Mouse (Mus musculus) layer of hippocampus, adult 9-11 months (tissue): Measurements from ENCODE around the gene Rev3l.

Experiments used
- DNase-seq: peaks from one replicate; pipeline ENCODE4 v3.0.0; 2022

Gene Rev3l

DNA sequence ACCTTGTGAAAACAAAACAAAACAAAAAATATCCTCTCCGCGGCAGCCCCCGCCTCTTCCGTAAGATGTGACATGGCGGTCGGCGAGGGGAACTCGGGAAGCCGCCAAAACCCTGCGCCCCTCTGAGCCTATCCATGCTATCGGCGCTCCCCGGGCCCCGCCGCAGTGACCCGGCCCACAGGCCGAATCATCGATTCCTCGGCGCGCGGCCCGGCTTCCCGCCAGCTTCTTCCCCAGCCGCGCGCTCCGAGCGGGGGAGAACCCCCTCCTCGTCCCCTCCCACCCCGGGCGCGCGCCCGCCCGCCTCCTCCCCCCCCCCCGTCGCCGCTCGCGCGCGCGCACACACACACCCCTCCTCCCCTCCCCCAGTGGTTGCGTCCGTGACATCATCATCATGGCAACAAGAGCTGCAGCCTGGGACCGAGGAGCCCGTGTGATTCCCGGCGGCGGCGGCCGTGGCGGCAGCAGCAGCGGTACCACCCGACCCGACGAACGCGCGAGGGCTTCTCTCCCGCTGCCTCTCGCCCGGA, at the start of gene Rev3l:
Rev3l (plus strand) TSS at position 383 of the 530 bp plus-strand sequence.
- peak; percentile 90 for DNase-seq

DNA sequence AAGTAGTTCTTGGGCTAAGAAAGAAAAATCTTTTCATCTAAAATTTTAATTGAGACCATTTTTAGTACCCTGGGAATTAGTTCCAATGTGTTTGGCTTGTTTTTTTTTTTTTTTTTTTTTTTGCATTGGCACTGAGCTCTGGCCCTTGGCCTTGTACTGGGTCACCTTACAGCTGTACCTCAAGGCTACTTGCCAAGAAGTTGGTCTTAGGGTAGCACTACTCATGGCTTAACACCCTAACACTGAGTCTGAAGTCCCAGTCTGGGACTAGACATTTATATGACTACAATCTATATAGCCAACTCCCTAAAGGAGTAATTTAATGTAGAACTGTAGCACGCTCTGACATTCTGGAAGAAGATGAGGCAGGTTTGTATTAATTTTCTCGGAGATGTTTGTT, 49.4 kb upstream of the Rev3l start:
- no peak for DNase-seq

DNA sequence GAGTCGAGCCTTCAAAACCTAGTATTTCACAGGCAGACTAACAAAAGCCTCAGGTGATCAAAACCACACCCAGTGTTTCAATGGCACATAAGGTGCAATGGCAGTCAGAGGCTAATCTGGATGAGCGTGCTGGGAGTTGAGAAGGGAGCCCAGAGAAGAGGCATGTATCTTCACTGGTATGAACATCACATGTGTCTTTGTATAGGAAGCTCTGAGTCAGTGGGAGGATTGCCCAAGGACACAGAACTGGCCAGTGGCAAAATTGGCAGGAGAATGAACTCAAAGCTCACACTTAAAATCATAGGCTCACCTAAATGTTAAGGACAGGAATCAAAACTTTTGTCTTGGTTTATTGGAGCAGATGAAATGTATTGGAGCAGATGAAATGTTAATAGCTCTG, 48.4 kb upstream of the Rev3l start:
- no peak for DNase-seq

DNA sequence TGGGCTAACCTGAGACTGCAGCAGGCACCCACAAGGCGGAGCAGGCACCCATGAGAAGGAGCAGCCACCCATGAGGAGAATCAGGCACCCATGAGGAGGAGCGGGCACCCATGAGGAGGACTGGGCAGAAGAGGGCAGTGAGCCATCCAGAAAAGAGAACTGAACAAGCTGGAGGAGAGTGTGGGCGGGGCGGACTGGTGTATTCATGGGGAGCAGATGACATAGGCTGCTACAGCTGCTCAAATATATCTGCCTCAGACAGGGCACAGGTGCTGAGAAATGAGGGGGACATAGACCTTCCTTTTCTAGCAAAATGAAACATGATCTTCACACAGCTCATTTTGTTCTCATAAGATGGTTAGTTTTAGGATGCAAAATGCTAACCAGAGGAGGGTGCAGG, 45.1 kb upstream of the Rev3l start:
- peak; percentile 45 for DNase-seq

DNA sequence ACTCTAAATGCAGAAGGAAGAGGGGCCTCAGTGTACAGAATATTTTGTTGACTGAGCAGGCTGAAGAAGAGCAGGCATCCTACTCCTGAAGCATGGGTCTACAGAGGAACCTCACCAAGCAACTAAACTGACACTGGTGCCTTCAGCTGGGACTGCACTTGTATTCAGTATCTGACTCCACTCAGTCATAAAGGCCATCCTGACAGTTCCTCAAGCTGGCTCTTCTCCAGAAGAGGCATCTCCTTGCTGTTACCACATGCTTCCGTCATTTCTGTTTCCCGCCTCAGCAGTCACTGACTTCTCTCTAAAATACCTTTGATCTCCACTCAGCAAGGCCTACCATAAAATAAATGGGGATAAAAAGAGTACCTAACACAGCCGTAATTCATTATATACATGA, 44.1 kb upstream of the Rev3l start:
- no peak for DNase-seq

DNA sequence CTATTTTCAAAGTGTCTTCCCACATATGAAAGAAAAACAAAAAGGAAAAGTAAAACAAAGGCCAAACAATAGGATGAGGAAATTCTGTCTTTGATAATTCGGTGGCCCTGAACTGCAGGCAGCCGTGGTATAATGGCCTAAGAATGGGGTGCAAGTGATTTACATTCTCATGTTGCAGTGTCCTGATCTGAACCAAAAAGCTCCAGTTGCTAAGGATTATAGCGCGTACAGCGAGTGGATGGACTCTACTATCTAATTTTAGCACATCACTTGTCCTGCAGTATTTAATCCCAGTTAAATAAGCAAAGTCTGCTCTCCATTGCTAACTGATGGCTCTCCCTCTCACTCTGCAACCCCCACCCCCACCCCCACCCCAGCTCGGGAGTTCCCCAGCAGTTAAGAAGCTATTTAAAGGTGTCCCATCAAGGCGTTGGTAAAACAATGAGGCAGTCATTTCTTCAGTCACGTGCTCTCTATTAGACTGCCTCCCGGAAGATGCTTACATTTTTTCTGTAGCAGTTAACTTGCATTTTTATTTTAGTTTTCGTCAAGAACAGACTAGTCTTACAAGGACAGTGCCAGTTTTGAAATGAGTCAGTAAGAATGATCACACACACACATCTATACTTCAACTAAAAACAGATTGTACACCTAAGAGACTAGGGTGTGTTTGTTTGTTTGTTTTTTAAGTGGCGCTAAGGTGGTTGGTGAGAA, 40.4 kb upstream of the Rev3l start:
- DNase-seq: no peak

DNA sequence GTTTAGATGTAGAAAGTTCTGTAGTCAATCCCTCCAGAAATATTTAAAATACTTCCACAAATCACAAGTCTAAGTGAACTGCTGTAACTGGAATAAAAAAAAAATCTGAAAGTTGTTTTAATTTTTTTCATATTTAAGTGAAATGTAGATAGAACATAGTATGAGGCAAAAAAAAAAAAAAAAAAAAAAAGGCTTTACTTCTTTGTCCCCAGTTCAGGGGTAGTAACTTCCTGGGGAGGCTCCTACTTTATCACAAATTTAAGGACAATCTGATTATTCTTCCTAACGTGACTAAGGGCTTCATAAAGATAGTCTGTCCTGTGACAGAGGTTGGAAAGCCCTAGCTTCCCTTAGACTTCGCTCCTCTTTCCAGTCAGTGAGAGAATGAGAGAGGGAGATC, 39.8 kb upstream of the Rev3l start:
- no peak for DNase-seq

DNA sequence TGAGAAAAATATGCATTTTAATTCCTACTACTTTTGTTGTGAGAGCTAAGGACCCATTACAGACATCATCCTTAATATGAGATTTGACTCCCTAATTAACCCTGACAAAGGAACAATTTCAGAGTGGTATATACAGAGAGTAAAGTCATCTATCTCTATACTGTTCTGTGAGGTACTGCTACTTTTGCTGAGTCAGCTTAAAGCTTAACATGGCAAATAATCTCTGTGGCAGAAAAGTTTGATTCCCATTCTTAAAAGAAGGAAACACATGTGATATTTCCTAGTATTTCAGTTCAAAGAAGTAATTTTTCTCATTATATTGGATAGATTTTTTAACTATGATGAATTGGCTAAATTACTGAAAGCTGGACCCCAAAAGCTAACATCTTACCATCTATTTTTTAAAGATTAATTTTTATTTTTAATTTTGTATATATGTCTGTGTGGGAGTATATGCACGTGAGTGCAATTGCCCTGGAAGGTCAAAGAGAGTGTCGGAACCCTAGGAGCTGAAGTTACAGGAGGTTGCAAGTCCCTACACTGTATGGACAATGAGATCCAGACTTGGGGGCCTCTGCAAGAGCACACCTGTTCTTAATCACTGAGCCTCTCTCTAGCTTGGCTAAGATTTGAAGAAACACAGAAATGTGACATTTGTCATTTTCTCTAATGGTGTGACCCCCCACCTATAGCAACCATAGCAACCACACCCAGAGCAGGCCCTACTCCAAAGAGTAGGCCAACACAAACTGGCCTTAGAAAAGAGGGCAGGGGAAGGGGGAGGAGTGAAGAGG, 24.0 kb upstream of the Rev3l start:
- no peak for DNase-seq

DNA sequence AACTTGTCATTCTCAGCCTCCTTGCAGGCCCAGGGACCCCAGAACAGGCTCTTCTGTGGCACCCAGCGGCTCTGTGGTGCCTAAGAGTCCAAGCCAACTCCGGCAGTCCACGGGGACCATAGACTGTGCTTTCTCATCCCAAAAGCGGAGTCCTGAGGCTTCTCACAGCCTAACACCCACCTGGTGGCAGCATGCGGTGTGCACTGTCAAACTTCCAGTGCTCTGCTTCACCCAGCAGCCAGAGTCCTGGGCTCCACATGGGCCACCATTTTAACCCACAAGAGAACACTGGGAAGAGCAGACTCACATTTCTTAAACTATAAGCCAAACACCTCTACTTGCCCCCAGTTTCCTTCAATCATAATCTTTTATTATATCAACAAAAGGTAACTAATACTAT, 15.0 kb upstream of the Rev3l start:
- DNase-seq: no peak

DNA sequence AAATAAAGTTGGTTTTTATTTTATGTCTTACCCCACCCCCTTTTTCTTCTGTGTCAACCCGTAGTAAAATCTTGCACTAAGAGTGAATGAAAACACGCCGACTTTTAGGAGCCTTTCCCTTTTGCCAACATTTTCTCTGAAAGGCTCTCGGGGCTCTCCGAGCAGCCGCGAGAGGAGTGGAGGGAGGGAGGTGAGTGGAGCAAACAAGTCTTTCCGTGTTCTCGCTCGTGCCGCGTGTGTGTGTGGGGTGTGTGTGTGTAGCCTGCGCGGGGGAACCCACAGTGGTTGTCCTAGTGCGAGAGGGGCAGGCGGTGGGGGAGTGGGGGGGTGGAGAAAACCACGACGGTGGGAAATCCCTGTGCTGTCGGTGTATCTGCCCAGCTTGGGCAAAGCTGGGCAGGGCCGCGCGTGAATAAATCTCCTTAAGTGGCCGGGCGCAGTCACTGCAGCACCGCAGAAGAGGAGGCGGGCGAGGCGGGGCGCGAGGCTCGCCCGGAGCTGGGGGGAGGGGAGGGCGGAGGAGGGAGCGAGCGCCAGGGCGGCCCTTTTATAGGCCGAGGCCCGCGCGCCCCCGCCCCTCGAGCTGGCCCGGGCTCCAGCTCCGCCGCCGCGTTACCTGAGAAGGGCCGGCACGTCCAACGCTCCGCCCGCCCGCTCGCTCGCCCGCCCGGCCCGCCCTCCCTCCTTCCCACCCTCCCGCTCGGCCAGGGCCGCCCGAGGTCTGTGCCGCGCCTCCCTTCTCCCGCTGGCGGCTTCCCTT, 762 bp upstream of the Rev3l start:
- peak; percentile 90 for DNase-seq

DNA sequence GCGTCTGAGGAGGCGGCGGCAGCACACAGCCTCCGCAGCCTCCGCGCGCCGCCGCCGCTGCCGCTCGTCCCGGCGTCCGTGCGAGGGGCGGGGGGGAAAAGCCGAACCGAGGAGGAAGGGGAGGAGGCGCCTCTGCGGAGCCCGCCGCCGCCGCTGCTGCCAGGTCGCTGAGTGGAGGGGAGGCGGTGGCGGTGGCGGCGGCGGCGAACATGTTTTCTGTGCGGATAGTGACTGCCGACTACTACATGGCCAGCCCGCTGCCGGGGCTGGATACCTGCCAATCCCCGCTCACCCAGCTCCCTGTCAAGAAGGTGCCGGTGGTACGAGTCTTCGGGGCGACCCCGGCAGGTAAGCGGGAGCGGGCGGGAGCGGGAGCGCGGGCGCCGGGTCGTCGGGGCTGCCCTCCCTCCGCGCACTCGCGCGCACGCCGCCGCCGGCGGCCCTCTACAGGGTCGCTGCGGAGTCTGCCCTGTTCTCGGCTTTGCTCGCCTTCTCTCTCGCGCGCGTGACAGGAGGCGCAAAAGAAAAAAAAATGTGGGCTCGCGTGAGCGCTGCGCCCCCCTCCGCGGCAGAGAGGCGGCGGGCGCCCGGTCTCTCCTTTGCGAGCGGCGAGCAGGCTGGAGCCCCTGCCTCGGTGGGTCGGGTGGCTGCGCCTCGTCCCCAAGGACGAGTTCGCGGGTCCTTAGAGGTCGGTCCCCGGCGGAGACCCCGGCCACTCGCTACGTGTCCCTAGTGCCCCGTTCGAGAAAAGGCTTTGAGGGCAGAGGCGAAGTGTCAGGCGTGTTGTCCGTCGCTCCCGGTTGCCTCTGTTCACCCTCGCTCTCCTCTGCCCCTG, 565 bp downstream of the Rev3l start:
- DNase-seq: peak; percentile 79

DNA sequence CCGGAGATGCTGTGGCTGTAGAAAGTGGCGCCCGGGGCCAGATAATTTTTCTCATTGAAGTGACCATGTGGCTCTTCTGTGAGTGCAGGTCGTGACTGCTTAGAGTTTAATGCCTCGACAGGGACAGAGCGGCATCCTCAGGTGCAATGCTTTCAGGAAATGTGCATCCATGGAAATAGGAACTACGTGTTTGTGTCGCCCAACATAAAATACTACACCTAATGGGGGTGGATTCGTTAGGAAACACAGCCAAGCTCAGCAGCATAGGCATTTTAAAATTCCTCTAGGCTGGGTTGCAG, 1.1 kb downstream of the Rev3l start:
- DNase-seq: peak; percentile 44

DNA sequence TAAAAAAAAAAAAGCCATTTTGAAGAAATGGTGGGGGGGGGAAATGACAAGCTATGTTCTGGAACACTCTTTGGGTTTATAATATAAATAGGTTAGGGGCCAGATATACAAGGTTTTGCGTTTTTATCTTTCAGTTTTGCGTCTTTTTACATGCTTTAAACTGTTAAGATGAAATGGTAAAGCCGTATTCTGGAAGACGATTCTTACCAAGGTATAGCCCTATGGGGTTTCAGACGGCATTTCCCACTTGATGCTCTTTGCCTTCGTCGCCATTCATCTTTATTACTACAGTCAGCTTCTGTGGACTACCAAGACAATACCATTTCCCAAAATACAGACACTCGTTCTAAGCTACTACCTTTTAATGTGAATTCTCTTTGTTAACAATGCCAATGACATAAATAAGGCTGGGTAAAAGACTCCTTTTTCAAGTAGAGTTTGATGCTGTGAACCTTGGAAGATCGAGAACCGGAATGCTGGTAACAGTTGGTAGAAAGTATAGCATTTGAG, 1.6 kb downstream of the Rev3l start:
- no peak for DNase-seq

DNA sequence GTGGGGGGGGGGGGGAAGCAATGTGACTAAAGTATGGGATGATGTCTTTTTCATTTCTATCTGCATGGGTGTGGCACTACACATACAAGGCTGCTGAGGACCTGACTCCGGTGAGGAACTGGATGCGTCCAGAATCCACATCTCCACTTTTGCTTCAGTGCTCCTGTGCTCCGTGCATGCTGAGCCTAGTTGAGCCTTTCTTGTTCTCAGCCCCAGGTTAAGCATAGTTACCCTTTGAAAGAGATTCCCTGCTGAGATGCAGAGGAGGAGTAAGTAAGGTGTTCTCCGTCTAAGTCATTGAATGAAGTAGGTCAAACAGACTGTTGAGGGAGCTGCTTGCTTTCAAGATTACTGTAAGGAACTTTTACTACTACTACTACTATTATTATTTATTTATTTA, 4.3 kb downstream of the Rev3l start:
- no peak for DNase-seq

DNA sequence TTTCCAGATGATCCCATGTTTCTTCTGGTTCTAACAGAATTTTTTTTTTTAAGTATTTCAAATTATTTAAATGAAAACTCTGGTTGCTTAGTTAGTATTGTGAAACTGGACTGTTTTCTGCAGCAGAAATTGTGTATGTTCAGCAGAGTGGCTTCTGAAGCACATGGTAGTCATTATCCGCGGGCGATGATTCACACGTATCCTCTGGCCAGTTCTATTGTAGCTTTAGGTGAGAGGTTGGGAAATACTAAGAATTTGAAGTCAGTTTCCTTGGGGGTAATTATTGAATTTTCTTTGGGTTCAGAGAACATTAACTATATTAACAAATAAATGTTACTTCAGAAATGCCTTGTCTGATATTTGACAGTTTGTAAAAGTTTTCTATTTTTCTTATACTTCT, 10.1 kb downstream of the Rev3l start:
- no peak for DNase-seq

DNA sequence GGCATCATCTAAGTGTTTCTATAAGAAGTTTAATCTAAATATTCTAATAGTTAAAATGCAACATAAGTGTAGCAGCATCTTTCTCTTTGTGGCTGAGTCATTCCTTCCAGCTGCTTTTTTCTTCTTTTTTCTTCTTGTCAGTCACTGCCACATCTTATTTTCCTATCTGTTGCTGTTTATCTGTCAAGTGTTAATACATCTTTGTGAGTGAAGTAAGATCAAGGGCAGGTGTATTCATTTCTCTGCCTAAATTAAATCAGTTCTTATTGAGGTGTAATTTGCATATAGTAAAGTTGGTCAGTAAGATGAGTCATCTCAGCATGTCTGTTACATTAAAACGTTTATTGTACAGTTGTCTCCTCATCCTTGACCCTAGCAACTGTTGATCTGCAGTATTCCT, 32.8 kb downstream of the Rev3l start:
- DNase-seq: no peak

DNA sequence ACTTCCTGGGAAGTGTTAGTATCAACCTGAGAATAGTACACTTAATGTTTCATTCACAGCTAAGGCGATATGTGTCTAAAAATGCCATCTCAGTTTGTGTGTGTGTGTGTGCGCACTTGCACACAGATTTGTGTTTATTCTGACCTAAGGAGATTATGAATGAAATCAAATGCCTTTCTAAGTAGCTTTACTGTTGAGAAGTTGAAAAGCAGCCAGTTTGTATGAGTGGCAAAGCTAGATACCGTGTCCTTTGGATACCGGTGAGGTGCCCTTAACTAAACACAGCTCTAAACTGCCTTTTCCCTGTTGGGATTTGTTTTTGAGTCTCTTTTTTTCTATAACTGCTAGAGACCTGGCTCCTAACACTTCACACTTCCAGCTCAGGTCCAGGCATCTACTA, 34.8 kb downstream of the Rev3l start:
- DNase-seq: no peak

DNA sequence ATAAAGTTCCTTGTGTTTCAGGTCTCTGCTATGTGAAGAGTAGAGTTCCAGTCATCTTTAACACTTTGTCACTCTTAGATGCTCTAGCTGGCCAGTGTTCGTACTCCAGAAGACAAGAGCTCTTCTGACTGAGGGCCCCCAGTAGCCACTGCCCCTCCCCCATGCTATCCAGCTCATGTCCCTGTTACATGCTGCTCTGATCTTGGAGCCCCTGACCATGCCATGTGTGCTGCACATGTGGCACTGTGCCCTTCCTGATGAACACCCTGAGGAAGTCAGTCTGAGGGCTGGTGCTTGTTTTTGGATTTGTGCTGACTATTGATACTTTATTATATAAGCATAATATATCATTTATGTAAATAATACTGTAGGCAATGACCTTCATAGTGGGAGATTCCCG, 40.3 kb downstream of the Rev3l start:
- DNase-seq: no peak

DNA sequence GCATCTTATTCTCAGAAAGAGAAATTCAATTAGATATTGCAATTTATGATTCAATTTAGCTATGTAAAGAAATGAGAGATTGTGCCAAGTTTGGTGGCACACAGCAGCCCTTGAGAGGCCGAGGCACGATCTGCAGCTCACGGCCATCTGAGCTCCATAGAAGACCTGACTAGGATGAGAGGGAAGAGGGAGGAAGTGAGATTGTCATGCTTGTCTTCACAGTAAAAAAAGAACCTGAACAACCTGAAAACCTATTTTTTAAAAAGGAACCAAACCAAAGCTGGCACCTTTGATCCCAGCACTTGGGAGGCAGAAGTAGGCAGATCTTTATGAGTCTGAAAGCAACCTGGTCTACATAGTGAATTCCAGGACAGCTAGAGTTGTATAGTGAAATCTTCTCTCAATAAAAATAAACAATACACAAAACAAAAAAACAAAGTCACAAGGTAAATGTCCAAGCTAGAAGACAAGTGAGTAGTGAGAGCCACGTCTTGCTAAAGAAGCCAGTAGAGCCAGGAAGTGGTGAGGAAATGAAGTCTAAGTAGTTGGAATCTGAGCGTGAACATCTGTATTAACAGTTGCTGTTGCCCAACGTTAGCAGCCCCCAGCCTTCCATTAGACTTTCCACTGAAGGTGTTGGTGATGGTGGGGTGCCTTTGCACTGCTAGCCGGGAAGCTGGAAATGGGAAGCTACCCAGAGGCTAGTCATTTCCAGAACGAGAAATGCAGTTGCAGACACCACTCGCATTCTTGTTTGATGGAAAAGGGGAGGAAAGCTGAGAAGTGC, 42.2 kb downstream of the Rev3l start:
- no peak for DNase-seq

DNA sequence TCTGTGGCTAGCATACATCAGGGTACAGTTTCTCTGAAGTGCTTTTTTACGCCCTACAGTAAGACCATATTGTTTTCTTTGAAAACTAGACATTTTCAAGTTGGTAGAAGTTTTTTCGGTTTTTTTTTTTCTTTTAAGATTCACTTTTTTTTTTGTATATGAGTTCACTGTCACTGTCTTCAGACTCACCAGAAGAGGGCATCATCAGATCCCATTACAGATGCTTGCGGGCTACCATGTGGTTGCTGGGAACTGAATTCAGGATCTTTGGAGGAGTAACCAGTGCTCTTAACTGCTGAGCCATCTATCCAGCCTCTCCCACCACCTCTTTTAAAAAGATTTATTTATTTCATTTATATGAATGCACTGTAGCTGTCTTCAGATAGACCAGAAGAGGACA, 45.0 kb downstream of the Rev3l start:
- DNase-seq: no peak

DNA sequence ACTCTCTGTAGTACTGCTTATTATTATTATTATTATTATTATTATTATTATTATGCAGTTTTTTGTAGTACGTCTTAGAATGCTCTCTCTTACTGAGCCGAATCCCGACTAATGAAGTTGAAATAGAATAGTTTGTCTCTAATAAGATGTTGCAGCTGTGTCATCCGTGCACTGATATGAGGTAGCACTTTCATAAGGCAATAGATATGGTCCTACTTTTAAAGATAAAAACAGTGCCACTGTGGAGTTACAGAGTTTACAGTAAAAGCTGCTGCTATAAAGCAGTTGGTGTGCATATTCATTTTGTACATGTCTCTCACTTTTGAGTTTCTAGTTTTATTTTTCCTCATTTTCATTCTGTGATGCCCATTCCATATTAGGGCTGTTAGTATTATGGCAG, 46.4 kb downstream of the Rev3l start:
- DNase-seq: no peak

DNA sequence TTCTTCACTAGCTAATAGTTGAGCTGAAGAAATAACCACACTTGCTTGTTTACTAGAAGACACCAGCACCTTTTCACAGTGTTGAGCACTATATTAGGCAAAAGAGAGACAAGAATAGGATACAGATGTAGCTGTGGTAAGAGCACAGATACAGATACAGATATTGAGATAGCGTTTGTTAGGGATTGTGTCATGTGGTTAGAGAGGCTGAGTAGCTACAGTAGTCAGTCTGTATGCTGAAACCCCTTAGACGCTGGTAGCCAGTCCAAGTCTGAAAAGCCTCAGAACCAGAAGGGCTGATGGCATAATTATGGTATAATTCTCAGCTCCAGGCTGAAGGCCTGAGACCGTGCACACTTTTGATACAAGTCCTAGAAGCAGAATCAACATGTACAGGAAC, 53.3 kb downstream of the Rev3l start:
- no peak for DNase-seq
